Mouse (Mus musculus) intestine, embryonic 16.5 days (tissue): ENCODE measurements around the gene Fars2. TPM values are rescaled to one million over a fixed set of nuclear protein-coding genes. Genes with fewer than 3 reads are reported as not detected.

ENCODE experiments used
- ATAC-seq: fragments of 200-750 bp; cut with Nextera tagmentation; 2 replicates; pipeline ENCODE4 v1.8.0; 2017; ENCODE audit warnings: moderate TSS enrichment, moderate library complexity
- H3K27ac ChIP-seq: fragments of 300-500 bp; sonication (generic); 2 replicates; pipeline ENCODE4 v1.5.1; 2014; ENCODE audit warnings: mild to moderate bottlenecking, low read length
- H3K27me3 ChIP-seq: fragments of 300-500 bp; sonication (generic); replicated peaks from 2 replicates; pipeline ENCODE4 v1.6.1; 2014; ENCODE audit warnings: low read length, control low read depth, mixed read lengths; ENCODE audit not compliant: control insufficient read depth, insufficient read depth
- H3K36me3 ChIP-seq: fragments of 300-500 bp; sonication (generic); 2 replicates; pipeline ENCODE4 v1.6.1; 2014; ENCODE audit warnings: low read length, control low read depth; ENCODE audit not compliant: control insufficient read depth, insufficient read depth
- H3K4me1 ChIP-seq: fragments of 300-500 bp; sonication (generic); 2 replicates; pipeline ENCODE4 v1.6.1; 2014; ENCODE audit warnings: low read length, control low read depth, mixed read lengths; ENCODE audit not compliant: control insufficient read depth, insufficient read depth
- H3K4me2 ChIP-seq: fragments of 300-500 bp; sonication (generic); 2 replicates; pipeline ENCODE4 v1.6.1; 2014; ENCODE audit warnings: low read depth, low read length, control low read depth
- H3K4me3 ChIP-seq: fragments of 300-500 bp; sonication (generic); 2 replicates; pipeline ENCODE4 v1.5.1; 2014; ENCODE audit warnings: mild to moderate bottlenecking, low read length
- H3K9ac ChIP-seq: fragments of 300-500 bp; sonication (generic); 2 replicates; pipeline ENCODE4 v1.6.1; 2014; ENCODE audit warnings: low read depth, low read length
- H3K9me3 ChIP-seq: fragments of 300-500 bp; sonication (generic); 2 replicates; pipeline ENCODE4 v1.6.1; 2016; ENCODE audit warnings: low read length, control low read depth; ENCODE audit not compliant: control insufficient read depth
- WGBS: fragments of 180-500 bp; shearing (Covaris S2); extraction: QIAGEN DNeasy Blood & Tissue Kit; methylation state at CpG from one replicate; pipeline ENCODE4 v1.1.7; 2014; 5-methylcytosine and 5-hydroxymethylcytosine counted together
- polyA plus RNA-seq: library from polyadenylated mRNA; unstranded; fragments of >200 nt; fragmentation: Nextera tagmentation; extraction: Ambion mirVana; gene quantifications from 2 replicates; pipeline ENCODE4 v1.2.1, GENCODE M21; 2015

The Fars2 gene
- polyA plus RNA-seq, 1 experiment from 2014 or later = 48.2 TPM

DNA sequence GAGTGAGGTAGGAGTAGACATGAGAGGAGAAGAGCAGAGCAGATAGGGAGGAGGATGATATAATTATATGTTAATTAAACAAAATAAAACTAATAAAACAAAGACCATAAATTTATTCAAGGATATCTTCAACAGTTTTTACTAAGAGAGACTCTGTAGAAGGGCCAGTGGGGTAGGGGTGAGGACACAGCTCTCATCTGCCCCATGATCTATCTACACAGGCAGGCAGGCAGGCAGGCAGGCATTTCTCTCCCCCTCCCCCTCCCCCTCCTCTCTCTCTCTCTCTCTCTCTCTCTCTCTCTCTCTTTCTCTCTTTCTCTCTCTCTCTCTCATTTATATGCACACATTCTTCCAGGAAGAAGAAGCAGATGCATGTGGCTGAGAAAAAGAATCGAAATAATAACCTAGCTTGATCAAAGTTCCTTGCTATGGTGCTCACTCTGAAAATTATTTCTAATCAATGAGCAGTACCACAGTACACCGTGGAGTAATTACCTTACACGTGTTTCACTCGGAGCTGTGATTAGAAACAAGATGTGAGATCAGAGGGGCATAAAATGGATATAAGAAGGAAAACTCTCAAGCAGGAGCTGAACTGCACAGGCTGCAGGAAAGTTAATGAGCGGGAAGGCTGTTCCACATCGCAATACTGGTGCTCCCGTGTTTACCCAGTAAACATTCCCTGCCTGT, 312.4 kb downstream of the Fars2 start:
- WGBS = 57% methylated on average over 7 of the region's 7 CpGs
- Histone ChIP-seq H3K36me3 (no peaks in the 10 kb centered on the region), H3K9ac (no peak overlapping the region), H3K4me2 (no peak overlapping the region), H3K27ac (no peak overlapping the region), H3K27me3 (no peaks in the 10 kb centered on the region), H3K9me3 (no peaks in the 10 kb centered on the region), H3K4me1 (no peaks in the 10 kb centered on the region; the same call in 1 of the 2 replicates), H3K4me3 (no peak overlapping the region)
- no peak for ATAC-seq

DNA sequence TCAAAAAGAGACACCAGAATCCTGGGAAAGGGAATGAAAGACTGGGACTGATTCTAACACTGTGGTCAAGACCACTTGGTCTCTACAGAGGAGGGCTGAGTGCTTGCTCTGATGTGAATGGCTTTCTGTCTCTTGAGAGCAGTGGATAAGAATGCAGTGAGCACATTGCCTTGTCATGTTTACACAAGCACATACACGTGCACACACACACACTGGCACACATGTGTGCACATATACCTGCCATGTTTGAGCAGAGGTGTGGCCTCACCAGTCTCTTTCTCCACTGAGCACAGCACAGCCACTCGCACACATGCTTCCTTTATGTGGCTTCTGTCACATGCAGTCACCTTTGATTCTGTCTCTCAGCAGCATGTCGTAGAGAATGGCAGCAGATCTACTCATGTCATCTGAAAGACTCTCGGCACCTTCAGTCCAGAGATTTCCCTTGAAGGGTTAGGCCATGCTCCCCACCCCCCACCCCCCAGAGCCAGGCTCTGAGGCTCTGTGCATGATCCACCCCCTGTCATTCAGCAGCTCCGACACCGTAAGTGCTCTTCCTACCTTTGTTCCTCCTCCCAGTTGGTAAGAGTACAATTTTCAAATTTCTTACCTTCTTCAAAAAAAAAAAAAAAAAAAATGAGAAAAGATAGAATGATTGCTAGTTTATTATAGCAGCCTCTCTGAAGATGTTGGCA, 313.4 kb downstream of the Fars2 start:
- ATAC-seq = no peak
- Histone ChIP-seq H3K9me3 (no peaks in the 10 kb centered on the region), H3K4me2 (no peak overlapping the region), H3K9ac (no peak overlapping the region), H3K27me3 (no peaks in the 10 kb centered on the region), H3K4me3 (no peak overlapping the region), H3K4me1 (no peaks in the 10 kb centered on the region; the same call in 1 of the 2 replicates), H3K36me3 (no peaks in the 10 kb centered on the region), H3K27ac (no peak overlapping the region)
- WGBS = 64% methylated on average over 6 of the region's 6 CpGs

DNA sequence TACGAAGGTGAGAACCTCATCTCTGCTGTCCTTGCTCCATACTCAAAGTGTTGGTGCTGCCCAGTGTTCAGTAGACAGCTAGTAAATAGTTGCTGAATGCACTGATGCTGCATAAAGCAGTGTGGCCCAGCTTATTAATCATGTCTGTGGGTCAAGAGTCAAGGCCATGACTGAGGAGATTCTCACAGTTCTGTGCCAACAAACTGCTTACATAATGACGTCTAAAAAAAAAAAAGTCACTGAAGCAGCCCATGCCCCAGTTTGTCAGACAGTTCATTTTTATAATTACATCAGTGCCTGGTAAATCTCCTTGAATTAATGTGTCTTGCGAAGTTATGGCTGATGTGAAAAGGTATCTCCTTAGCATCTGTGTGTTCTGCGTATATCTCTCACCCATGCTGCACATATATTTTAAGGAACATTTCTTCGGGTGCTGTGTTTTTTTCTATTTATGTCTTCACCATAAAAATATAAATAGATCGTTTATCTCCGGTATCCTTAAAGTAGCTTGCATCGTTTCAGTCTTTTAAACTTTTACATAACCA, 314.8 kb downstream of the Fars2 start:
- no peak overlapping the region for H3K9ac ChIP-seq
- no peaks in the 10 kb centered on the region for H3K4me1 ChIP-seq
- no peak for ATAC-seq
- WGBS = 65% methylated on average over 8 of the region's 8 CpGs
- no peak overlapping the region for H3K4me2 ChIP-seq
- H3K9me3 ChIP-seq = no peaks in the 10 kb centered on the region
- no peaks in the 10 kb centered on the region for H3K36me3 ChIP-seq
- H3K4me3 ChIP-seq = no peak overlapping the region
- H3K27me3 ChIP-seq = no peaks in the 10 kb centered on the region
- H3K27ac ChIP-seq = no peak overlapping the region

DNA sequence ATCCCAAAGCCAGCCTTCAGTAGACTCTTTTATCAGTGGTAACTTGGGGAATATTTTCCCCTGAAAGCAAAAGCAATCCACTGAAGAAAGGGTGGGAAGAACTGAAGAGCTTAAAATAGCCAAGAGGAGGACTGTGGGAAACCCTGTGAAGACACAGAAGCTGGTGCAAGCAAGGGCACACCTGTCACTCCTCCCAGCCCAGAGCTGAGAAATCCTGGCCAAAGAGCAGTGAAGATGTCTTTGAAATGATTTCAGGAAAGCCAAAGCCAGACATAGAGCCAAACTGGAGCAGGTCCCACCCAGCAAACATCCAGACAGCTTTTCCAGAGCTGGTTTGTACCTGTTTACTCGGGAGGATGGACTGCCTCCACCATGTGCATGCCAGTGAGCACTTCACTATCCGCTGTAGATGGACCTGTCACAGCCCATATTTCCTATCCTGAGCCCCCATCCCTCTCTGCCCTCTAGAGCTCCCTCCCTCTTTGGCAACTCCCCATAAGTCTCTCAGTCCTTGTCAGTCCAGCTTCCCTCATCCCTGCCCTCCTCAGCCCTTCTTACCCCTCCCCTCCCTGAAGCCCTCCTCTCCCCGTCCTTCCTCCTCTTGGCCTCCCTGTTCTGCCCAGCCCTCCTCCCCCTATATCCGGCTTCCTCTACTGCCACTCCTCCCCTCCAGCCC, 327.7 kb downstream of the Fars2 start:
- no peak overlapping the region for H3K4me2 ChIP-seq
- no peaks in the 10 kb centered on the region for H3K27me3 ChIP-seq
- H3K4me3 ChIP-seq = no peak overlapping the region
- no peaks in the 10 kb centered on the region for H3K9me3 ChIP-seq
- H3K4me1 ChIP-seq = no peaks in the 10 kb centered on the region
- whole genome bisulfite sequencing = 55% methylated on average over 4 of the region's 4 CpGs
- H3K27ac ChIP-seq = no peak overlapping the region
- H3K9ac ChIP-seq = no peak overlapping the region
- no peak for ATAC-seq
- no peaks in the 10 kb centered on the region for H3K36me3 ChIP-seq

DNA sequence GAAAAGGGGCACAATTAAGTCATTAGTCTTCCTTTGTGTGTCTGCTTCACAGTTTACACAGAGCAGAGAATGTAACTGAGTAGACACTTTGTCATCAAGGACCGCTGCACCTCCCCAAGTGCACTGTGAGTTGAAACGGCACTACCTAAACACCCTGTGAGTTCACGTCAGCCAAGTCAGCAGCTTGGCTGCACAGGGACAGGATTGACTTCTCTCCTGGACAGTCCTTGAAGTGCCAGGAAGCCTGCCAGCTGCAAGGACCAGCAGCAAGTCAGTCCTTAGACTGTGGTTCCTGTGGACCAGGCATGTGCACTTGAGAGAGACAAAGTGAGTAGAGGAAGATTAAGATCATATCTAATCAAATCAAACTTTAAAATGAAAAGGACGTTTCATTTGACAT, 330.7 kb downstream of the Fars2 start:
- Histone ChIP-seq H3K9me3 (no peaks in the 10 kb centered on the region), H3K4me3 (no peak overlapping the region), H3K36me3 (no peaks in the 10 kb centered on the region), H3K9ac (no peak overlapping the region), H3K4me1 (no peaks in the 10 kb centered on the region), H3K4me2 (no peak overlapping the region), H3K27ac (no peak overlapping the region), H3K27me3 (no peaks in the 10 kb centered on the region)
- no peak for ATAC-seq
- WGBS = 47% methylated on average over 4 of the region's 4 CpGs

DNA sequence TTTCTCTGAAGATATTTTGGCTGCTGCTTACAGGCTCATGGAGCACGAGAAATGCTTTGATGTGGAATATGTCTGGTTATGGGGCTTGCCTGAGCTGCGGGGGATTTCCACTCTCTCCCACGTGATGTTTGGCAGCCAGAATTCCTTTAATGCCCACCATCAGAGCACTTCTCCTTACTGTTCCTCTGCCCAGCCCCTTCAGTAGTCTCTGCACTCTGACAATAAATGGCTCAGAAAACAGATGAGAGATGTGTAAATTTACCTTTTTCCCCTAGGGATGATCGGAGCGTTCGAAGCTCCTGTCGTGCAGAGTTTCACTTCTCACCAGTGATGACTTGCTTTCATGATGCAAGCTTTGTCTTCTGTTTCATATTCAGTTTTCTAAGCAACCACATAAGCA, 331.4 kb downstream of the Fars2 start:
- no peaks in the 10 kb centered on the region for H3K9me3 ChIP-seq
- H3K4me1 ChIP-seq = no peaks in the 10 kb centered on the region
- 69% methylated on average over 7 of the region's 7 CpGs for WGBS
- no peak overlapping the region for H3K27ac ChIP-seq
- no peaks in the 10 kb centered on the region for H3K36me3 ChIP-seq
- ATAC-seq = no peak
- no peak overlapping the region for H3K9ac ChIP-seq
- no peak overlapping the region for H3K4me3 ChIP-seq
- no peak overlapping the region for H3K4me2 ChIP-seq
- no peaks in the 10 kb centered on the region for H3K27me3 ChIP-seq

DNA sequence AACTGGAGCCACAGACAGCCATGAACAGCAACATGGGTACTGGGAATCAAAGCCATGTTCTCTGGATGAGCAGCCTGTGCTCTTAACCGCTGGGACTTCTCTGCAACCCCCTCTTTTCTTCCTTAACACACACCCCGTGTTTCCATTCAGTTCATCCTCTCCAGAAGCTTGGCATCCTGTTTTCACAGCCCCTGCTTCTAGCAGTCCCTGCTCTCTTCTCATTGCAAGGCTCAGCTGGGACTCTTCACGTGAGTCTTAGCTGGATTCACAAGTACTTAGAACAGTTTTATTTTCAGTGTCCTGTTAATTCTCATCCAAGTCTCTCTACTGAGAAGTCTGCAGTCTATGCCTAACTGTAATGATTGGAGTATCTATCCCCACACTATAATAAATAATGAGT, 334.2 kb downstream of the Fars2 start:
- WGBS = 58% methylated on average over 3 of the region's 3 CpGs
- Histone ChIP-seq H3K4me1 (no peaks in the 10 kb centered on the region), H3K27me3 (no peaks in the 10 kb centered on the region), H3K4me3 (no peak overlapping the region), H3K36me3 (no peaks in the 10 kb centered on the region), H3K9ac (no peak overlapping the region), H3K4me2 (no peak overlapping the region), H3K27ac (no peak overlapping the region), H3K9me3 (no peaks in the 10 kb centered on the region)
- ATAC-seq = no peak

DNA sequence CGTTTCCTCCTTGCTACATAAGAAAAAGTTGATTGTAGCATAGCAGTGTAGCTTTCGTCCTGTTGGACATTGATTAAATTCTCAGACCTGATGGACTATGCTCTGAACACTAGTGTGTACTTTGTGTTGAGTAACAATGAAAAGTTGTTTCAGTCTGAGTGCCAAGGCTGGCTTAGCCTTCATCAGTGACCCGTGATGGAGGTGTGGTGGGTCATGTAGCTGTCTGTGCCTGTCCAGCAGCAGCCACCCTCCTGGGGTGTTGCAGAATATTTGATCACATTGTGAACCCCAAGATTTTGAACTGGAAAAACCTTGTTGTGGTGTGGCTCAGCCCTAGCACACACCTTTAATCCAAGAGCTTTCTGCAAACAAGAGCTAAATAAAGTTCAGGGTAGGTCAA, 343.3 kb downstream of the Fars2 start:
- H3K27me3 ChIP-seq = no peaks in the 10 kb centered on the region

DNA sequence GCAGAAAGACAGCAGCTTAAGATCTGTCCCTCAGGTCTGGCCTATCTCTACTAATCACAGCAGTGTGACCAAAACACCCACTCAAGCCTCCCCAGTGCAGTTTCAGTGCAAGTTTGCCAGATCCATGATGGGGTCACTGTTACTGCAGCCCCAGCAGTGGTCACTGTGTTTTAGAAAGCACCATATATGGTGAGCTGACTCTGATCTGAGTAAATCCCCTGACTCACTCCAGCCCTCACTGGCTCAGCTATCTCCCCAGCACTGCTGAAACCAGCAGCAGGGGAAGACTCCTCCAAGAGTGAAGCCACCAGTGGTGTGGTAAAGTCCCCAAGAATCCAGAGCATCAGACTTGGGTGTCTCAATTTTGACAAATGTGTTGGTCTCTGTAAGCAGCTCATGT, 346.5 kb downstream of the Fars2 start:
- Histone ChIP-seq H3K27ac (no peak overlapping the region), H3K4me2 (no peak overlapping the region), H3K4me3 (no peak overlapping the region), H3K9ac (no peak overlapping the region), H3K4me1 (no peaks in the 10 kb centered on the region; the same call in 1 of the 2 replicates), H3K36me3 (no peaks in the 10 kb centered on the region), H3K27me3 (no peaks in the 10 kb centered on the region), H3K9me3 (no peaks in the 10 kb centered on the region)
- no peak for ATAC-seq

More for the DNA sequence above, 343.3 kb downstream of the Fars2 start:
- Histone ChIP-seq H3K36me3 (no peaks in the 10 kb centered on the region), H3K9ac (no peak overlapping the region), H3K9me3 (no peaks in the 10 kb centered on the region), H3K4me3 (no peak overlapping the region), H3K4me1 (no peaks in the 10 kb centered on the region), H3K4me2 (no peak overlapping the region), H3K27ac (no peak overlapping the region)
- WGBS = 62% methylated on average over 3 of the region's 3 CpGs
- ATAC-seq = no peak; the same call in 1 of the 2 replicates
